Mouse (Mus musculus) bone marrow, adult 2 months (tissue): ENCODE measurements around the gene Prkcb. TPM values are rescaled to one million over a fixed set of nuclear protein-coding genes. Genes with fewer than 3 reads are reported as not detected.

ENCODE experiments used
- H3K27ac ChIP-seq: fragments of 200-500 bp; 2 replicates; pipeline ENCODE4 v1.5.1; 2012; ENCODE audit warnings: low read depth, mild to moderate bottlenecking, control low read depth, inconsistent platforms, low read length; ENCODE audit not compliant: control insufficient read depth, poor library complexity, insufficient read depth
- H3K4me1 ChIP-seq: fragments of 200-500 bp; 2 replicates; pipeline ENCODE4 v1.6.1; 2011; ENCODE audit warnings: low read length; ENCODE audit not compliant: control insufficient read depth, insufficient read depth
- H3K4me3 ChIP-seq: fragments of 200-500 bp; replicated peaks from 2 replicates; pipeline ENCODE3; 2011; ENCODE audit warnings: mild to moderate bottlenecking, low read depth, low read length, control low read depth; ENCODE audit not compliant: control insufficient read depth
- CTCF ChIP-seq: fragments of 200-500 bp; IDR thresholded peaks from 2 replicates; pipeline ENCODE4 v1.5.1; 2011; ENCODE audit warnings: low read length, control low read depth; ENCODE audit not compliant: control insufficient read depth, insufficient read depth
- POLR2A ChIP-seq: fragments of 200-500 bp; IDR thresholded peaks from 2 replicates; pipeline ENCODE4 v1.6.1; 2011; ENCODE audit warnings: low read depth, mild to moderate bottlenecking, control low read depth, low read length, borderline replicate concordance; ENCODE audit not compliant: control insufficient read depth
- WGBS: fragments of 180-500 bp; shearing (Covaris S2); methylation state at CpG from one replicate; pipeline ENCODE4 v1.1.7; 2018; 5-methylcytosine and 5-hydroxymethylcytosine counted together
- polyA plus RNA-seq: library from polyadenylated mRNA; stranded (reverse); fragments of >200 nt; gene quantifications from 2 replicates; pipeline ENCODE4 v1.2.4, GENCODE M21; 2011; ENCODE audit warnings: low replicate concordance; ENCODE audit not compliant: missing spikeins, insufficient read depth, insufficient read length

The Prkcb gene
- polyA plus RNA-seq, 1 experiment: 115 TPM

GRCm38 (mm10) chr7:122533566-122534360 lies 245.2 kb downstream of the Prkcb start:
- H3K27ac ChIP-seq: no peak overlapping the region
- TF ChIP-seq POLR2A (no peak), CTCF (no peak)
- no peak overlapping the region for H3K4me3 ChIP-seq
- WGBS: 78% methylated on average over 9 of the region's 9 CpGs
- H3K4me1 ChIP-seq: no peaks in the 10 kb centered on the region

- WGBS: 84% methylated on average over 3 of the region's 3 CpGs
- no peaks in the 10 kb centered on the region for H3K4me1 ChIP-seq
- TF ChIP-seq CTCF: no peak
- no peak for TF ChIP-seq POLR2A
- no peak overlapping the region for H3K4me3 ChIP-seq
- no peak overlapping the region for H3K27ac ChIP-seq
These were observed 256.1 kb downstream of the Prkcb start for GRCm38 (mm10) chr7:122544616-122545015.

- 58% methylated on average over 6 of the region's 6 CpGs for WGBS
- no peak overlapping the region for H3K4me3 ChIP-seq
- no peak overlapping the region for H3K27ac ChIP-seq
- TF ChIP-seq POLR2A (no peak), CTCF (no peak)
- no peaks in the 10 kb centered on the region for H3K4me1 ChIP-seq
These were observed 268.1 kb downstream of the Prkcb start for GRCm38 (mm10) chr7:122556575-122557140.

GRCm38 (mm10) chr7:122558085-122558811 lies 269.7 kb downstream of the Prkcb start:
- WGBS: 66% methylated on average over 7 of the region's 7 CpGs
- H3K27ac ChIP-seq: no peak overlapping the region
- no peak for TF ChIP-seq POLR2A
- TF ChIP-seq CTCF: no peak
- H3K4me3 ChIP-seq: no peak overlapping the region
- H3K4me1 ChIP-seq: no peaks in the 10 kb centered on the region

- no peaks in the 10 kb centered on the region for H3K4me1 ChIP-seq
- H3K4me3 ChIP-seq: no peak overlapping the region
- H3K27ac ChIP-seq: no peak overlapping the region
- TF ChIP-seq POLR2A (no peak), CTCF (no peak)
- WGBS: 64% methylated on average over 6 of the region's 6 CpGs
These were observed 270.4 kb downstream of the Prkcb start for GRCm38 (mm10) chr7:122558912-122559311.

GRCm38 (mm10) chr7:122562586-122562985 lies 274.0 kb downstream of the Prkcb start:
- WGBS: 74% methylated on average over 5 of the region's 5 CpGs
- Histone ChIP-seq H3K4me3 (no peak overlapping the region), H3K27ac (no peak overlapping the region), H3K4me1 (no peaks in the 10 kb centered on the region)
- TF ChIP-seq CTCF: no peak
- no peak for TF ChIP-seq POLR2A

- WGBS: 86% methylated on average over 1 of the region's 1 CpGs
- TF ChIP-seq POLR2A (no peak), CTCF (no peak)
- H3K4me3 ChIP-seq: no peak overlapping the region
- no peak overlapping the region for H3K27ac ChIP-seq
- H3K4me1 ChIP-seq: no peaks in the 10 kb centered on the region
These were observed 276.8 kb downstream of the Prkcb start for GRCm38 (mm10) chr7:122565371-122565770.

GRCm38 (mm10) chr7:122566011-122566410 lies 277.5 kb downstream of the Prkcb start:
- H3K4me3 ChIP-seq: no peak overlapping the region
- no peaks in the 10 kb centered on the region for H3K4me1 ChIP-seq
- 77% methylated on average over 7 of the region's 7 CpGs for WGBS
- TF ChIP-seq POLR2A (no peak), CTCF (no peak)
- no peak overlapping the region for H3K27ac ChIP-seq
